Mouse (Mus musculus) embryonic facial prominence, embryonic 11.5 days (tissue): ENCODE results near the gene Slc39a7. TPM values are rescaled to one million over a fixed set of nuclear protein-coding genes. Genes with fewer than 3 reads are reported as not detected.

Experiments
- ATAC-seq: fragments of 200-750 bp; cut with Nextera tagmentation; replicated peaks from 2 replicates; pipeline ENCODE4 v1.8.0; 2017; ENCODE audit warnings: low read depth; ENCODE audit not compliant: insufficient number of reproducible peaks, low FRiP score, low TSS enrichment
- DNase-seq: peaks from one replicate; pipeline ENCODE4 v3.0.0-alpha.2; 2015; ENCODE audit warnings: low spot score
- H3K27ac ChIP-seq: fragments of 300-500 bp; sonication (generic); replicated peaks from 2 replicates; pipeline ENCODE4 v1.5.1; 2014; ENCODE audit warnings: mild to moderate bottlenecking, low read depth, low read length, control low read depth
- H3K27me3 ChIP-seq: fragments of 300-500 bp; sonication (generic); 2 replicates; pipeline ENCODE4 v1.6.1; 2014; ENCODE audit warnings: mild to moderate bottlenecking, low read length, moderate library complexity, mixed read lengths; ENCODE audit not compliant: control insufficient read depth, insufficient read depth
- H3K36me3 ChIP-seq: fragments of 300-500 bp; sonication (generic); replicated peaks from 2 replicates; pipeline ENCODE4 v1.6.1; 2014; ENCODE audit warnings: low read depth, mild to moderate bottlenecking, low read length, moderate library complexity, mixed read lengths; ENCODE audit not compliant: control insufficient read depth, insufficient read depth
- H3K4me1 ChIP-seq: fragments of 300-500 bp; sonication (generic); 2 replicates; pipeline ENCODE4 v1.6.1; 2014; ENCODE audit warnings: low read length, mixed read lengths; ENCODE audit not compliant: control insufficient read depth, insufficient read depth
- H3K4me2 ChIP-seq: fragments of 300-500 bp; sonication (generic); 2 replicates; pipeline ENCODE4 v1.6.1; 2014; ENCODE audit warnings: low read depth, mild to moderate bottlenecking, control low read depth, low read length, moderate library complexity
- H3K4me3 ChIP-seq: fragments of 300-500 bp; sonication (generic); 2 replicates; pipeline ENCODE4 v1.5.1; 2014; ENCODE audit warnings: low read depth, low read length, control low read depth
- H3K9ac ChIP-seq: fragments of 300-500 bp; sonication (generic); replicated peaks from 2 replicates; pipeline ENCODE4 v1.6.1; 2014; ENCODE audit warnings: mild to moderate bottlenecking, control low read depth, low read length
- H3K9me3 ChIP-seq: fragments of 300-500 bp; sonication (generic); replicated peaks from 2 replicates; pipeline ENCODE4 v1.6.1; 2016; ENCODE audit warnings: mild to moderate bottlenecking, low read length, inconsistent platforms, mixed read lengths; ENCODE audit not compliant: control insufficient read depth
- WGBS: fragments of 180-500 bp; shearing (Covaris S2); extraction: QIAGEN DNeasy Blood & Tissue Kit; methylation state at CpG from one replicate; pipeline ENCODE4 v1.1.7; 2014; 5-methylcytosine and 5-hydroxymethylcytosine counted together
- polyA plus RNA-seq: library from polyadenylated mRNA; unstranded; fragments of >200 nt; fragmentation: Nextera tagmentation; extraction: Ambion mirVana; gene quantifications from 2 replicates; pipeline ENCODE4 v1.2.1, GENCODE M21; 2014

Gene Slc39a7
- polyA plus RNA-seq, 1 experiment from 2014 or later, result 72.1 TPM

- Histone ChIP-seq H3K9ac (peak overlapping the region; percentile 0; the same call in 1 of the 2 replicates), H3K9me3 (no peaks in the 10 kb centered on the region), H3K27ac (no peak overlapping the region), H3K4me2 (no peak overlapping the region), H3K4me3 (peak overlapping the region; percentile 93; the same call in 1 of the 2 replicates), H3K4me1 (peaks cover 22% of the 10 kb centered on the region), H3K36me3 (peaks cover 11% of the 10 kb centered on the region), H3K27me3 (no peaks in the 10 kb centered on the region)
- WGBS, result 86% methylated on average over 18 of the region's 18 CpGs
- no peak for DNase-seq
- ATAC-seq, result no peak
Measured at GRCm38 (mm10) chr17:34029150-34029889, 2.2 kb downstream of the Slc39a7 start.

GRCm38 (mm10) chr17:34028501-34029149, 2.9 kb downstream of the Slc39a7 start:
- Histone ChIP-seq H3K9me3 (no peaks in the 10 kb centered on the region), H3K4me2 (peak overlapping the region; percentile 88; the same call in 1 of the 2 replicates), H3K4me3 (peak overlapping the region; percentile 44; the same call in 1 of the 2 replicates), H3K4me1 (peaks cover 27% of the 10 kb centered on the region), H3K9ac (peak overlapping the region; percentile 25), H3K36me3 (peaks cover 11% of the 10 kb centered on the region), H3K27ac (peak overlapping the region; percentile 65), H3K27me3 (no peaks in the 10 kb centered on the region)
- DNase-seq (no peak), ATAC-seq (no peak)
- 69% methylated on average over 17 of the region's 17 CpGs for WGBS

DNA sequence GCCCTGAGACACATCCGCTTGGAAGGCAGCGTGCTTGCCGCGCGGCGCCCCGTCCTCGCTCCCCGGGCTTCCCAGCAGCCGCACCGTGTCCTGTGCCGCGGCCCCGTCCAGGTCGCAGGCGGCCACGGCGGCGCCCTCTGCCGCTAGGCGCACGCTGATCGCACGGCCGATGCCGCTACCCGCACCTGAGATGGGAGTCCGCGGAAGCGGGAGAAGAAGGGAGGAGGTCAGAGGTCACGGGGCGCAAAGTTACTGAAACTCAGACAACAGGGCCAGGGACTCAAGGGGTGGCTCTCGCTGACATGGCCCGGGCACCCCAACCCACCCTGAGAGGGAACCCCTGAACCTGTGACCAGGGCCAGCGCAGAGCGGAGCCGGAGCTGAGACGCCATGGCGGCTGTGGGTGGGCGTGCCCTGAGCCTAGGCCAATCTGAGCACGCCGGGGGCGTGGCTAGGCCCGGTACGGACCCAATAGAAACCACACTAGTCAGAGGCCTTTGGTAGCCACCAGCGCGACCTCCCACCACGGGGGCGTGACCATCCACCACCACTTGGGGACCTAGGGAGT, 3.7 kb downstream of the Slc39a7 start, which contains the start of gene H2-Ke6:
Gene H2-Ke6, minus strand, starts transcription at position 405 of the 568 bp plus-strand sequence.
- 0% methylated on average over 47 of the region's 49 CpGs for WGBS
- DNase-seq (peak; percentile 96), ATAC-seq (peak; percentile 77)
- Histone ChIP-seq H3K36me3 (peaks cover 13% of the 10 kb centered on the region), H3K27me3 (no peaks in the 10 kb centered on the region), H3K9me3 (no peaks in the 10 kb centered on the region), H3K9ac (peak within 1 kb of the TSS; percentile 67), H3K27ac (peak within 1 kb of the TSS; percentile 68), H3K4me3 (peak within 1 kb of the TSS; percentile 44), H3K4me1 (peaks cover 27% of the 10 kb centered on the region), H3K4me2 (peak within 1 kb of the TSS; percentile 88)

DNA sequence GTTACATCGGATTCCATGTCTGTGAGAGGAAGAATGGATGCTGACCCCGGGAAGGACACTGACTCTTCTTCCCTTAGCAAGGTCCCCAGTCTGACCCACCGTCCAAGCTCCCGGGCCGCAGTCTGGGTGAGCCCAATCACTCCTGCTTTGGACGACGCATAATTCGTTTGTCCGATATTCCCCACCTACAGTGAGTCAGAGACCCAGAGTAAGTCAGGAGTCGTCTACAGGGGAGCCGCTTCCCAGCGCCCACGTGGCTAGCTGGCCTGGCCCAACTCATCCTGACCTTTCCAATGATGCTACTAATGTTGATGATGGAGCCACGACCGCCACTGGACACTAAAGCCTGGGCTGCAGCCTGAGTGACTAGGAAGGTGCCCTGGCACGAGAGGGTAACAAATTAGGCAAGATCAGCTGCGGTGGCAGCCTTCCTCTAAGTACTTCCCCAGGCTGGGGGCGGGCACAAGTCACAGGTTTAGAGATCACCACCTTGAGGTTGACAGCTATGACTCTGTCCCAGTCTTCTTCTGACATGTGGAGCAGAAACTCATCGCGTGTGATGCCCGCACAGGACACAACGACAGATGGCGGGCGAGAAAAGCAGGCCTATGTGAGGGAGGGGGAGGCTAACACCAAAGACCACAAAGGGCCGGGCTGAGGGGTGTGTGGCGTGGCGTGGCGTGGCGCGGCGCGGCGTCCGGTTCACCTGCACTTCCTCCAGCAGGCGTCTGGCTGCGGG, 4.4 kb downstream of the Slc39a7 start:
- ATAC-seq (no peak), DNase-seq (no peak)
- Histone ChIP-seq H3K27me3 (no peaks in the 10 kb centered on the region), H3K4me3 (peak overlapping the region; percentile 44), H3K9me3 (no peaks in the 10 kb centered on the region), H3K9ac (peak overlapping the region; percentile 67), H3K4me1 (peaks cover 27% of the 10 kb centered on the region), H3K36me3 (peaks cover 13% of the 10 kb centered on the region), H3K27ac (peak overlapping the region; percentile 68), H3K4me2 (peak overlapping the region; percentile 88)
- 9% methylated on average over 26 of the region's 36 CpGs for WGBS

DNA sequence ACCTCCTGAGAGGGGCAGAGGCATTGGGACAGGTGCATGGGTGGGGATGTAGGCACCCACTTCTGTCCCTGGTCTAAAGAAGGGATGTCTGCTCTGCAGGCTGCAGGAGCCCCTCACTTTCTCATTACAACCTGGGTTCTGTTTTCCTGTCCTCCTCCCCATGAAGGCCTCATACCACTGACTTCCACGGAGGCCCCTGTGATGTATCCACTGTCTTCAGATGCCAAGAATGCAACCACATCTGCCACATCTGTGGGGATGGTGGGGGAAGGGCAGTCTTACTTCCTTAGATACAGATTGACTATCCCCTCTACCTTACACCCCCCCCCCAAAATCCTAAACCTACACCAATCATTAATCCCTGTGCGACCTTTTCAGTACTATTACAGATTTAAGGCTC, 5.3 kb downstream of the Slc39a7 start:
- WGBS, result 22% methylated on average over 2 of the region's 2 CpGs
- peak overlapping the region; percentile 0; the same call in 1 of the 2 replicates for H3K4me3 ChIP-seq
- H3K4me1 ChIP-seq, result peaks cover 27% of the 10 kb centered on the region
- H3K9ac ChIP-seq, result no peak overlapping the region
- no peaks in the 10 kb centered on the region for H3K9me3 ChIP-seq
- DNase-seq (no peak), ATAC-seq (no peak)
- no peak overlapping the region for H3K27ac ChIP-seq
- H3K36me3 ChIP-seq, result peaks cover 14% of the 10 kb centered on the region
- H3K27me3 ChIP-seq, result no peaks in the 10 kb centered on the region
- no peak overlapping the region for H3K4me2 ChIP-seq

GRCm38 (mm10) chr17:34025756-34026151, 5.7 kb downstream of the Slc39a7 start:
- WGBS, result 10% methylated on average over 6 of the region's 7 CpGs
- H3K27ac ChIP-seq, result peak overlapping the region; percentile 91; the same call in 1 of the 2 replicates
- DNase-seq (no peak), ATAC-seq (peak; percentile 10; the same call in 1 of the 2 replicates)
- peak overlapping the region; percentile 90 for H3K4me3 ChIP-seq
- peak overlapping the region; percentile 93 for H3K9ac ChIP-seq
- peak overlapping the region; percentile 81 for H3K4me2 ChIP-seq
- no peaks in the 10 kb centered on the region for H3K9me3 ChIP-seq
- H3K36me3 ChIP-seq, result peaks cover 19% of the 10 kb centered on the region
- H3K27me3 ChIP-seq, result no peaks in the 10 kb centered on the region
- H3K4me1 ChIP-seq, result peaks cover 27% of the 10 kb centered on the region

- ATAC-seq (peak; percentile 0; the same call in 1 of the 2 replicates), DNase-seq (peak; percentile 62)
- 1% methylated on average over 55 of the region's 57 CpGs for WGBS
- Histone ChIP-seq H3K9ac (peak overlapping the region; percentile 93), H3K9me3 (no peaks in the 10 kb centered on the region), H3K4me1 (peaks cover 24% of the 10 kb centered on the region), H3K4me2 (peak overlapping the region; percentile 81), H3K27me3 (no peaks in the 10 kb centered on the region), H3K27ac (peak overlapping the region; percentile 91), H3K36me3 (peaks cover 20% of the 10 kb centered on the region), H3K4me3 (peak overlapping the region; percentile 90)
Measured at GRCm38 (mm10) chr17:34024861-34025755, 6.4 kb downstream of the Slc39a7 start.
